ENCODE assay signal across 22 mouse cellular contexts in the genomic region with DNA sequence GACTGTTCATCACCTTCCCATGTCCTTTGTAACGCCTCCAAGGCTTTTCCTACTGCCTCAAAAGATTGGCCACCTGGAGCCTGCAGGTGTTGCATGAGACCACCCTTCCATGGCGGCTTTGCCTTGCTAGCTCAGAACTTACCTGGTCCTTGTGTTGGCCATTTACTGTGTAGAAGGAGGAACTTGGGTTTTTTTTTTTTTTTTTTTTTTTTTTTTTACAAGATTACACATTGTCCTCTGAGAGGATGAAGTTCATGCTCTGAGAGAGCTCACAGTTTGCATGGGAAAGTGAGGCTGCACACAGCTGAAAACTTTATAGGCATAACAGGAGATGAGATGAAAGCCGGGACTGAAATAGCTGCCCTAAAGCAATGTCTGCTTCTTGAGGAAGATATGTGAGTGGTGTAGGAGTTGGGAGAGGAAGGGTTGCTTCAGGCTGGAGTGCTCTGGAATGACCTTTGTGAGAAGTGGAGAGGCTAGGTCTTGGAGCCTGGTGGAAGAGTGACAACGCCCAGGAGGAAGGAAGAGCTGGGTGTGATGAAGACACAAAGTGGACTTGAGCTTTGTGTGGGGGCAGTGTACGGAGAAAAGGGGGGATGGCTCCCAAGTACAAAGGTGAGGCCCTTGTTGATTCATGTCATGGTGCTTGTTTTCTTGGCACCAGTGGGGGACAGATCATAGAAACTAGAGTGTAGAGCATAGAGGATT. TPM values are rescaled to one million over a fixed set of nuclear protein-coding genes. Genes with fewer than 3 reads are reported as not detected.
DNase-seq lines count a peak whose midpoint lies in the region; ATAC-seq and TF ChIP-seq lines count a peak whose summit lies in the region.
"Had no signal": no experiment of that assay in that cellular context is flagged by ENCODE, and none has a peak within 500 bp of the region (broad histone marks: within the 10 kb centered on the region; RNA-seq: fewer than 3 reads in every experiment).

No protein-coding gene starts in this region.

- H3K4me1 ChIP-seq in heart, postnatal 0 days (ENCODE audit: control insufficient read depth, insufficient read depth): peaks cover 19% of the 10 kb centered on the region
- H3K4me1 ChIP-seq in brown adipose tissue, adult 24 weeks (ENCODE audit: control insufficient read depth, insufficient read depth, insufficient read length, low read length): peaks cover 21% of the 10 kb centered on the region
- peaks cover 3% of the 10 kb centered on the region; the same call in 1 of the 2 replicates for H3K4me1 ChIP-seq in thymus, adult 2 months (replicated peaks; ENCODE audit: control insufficient read depth, insufficient read depth, low read length)
- H3K4me1 ChIP-seq: neural tube, embryonic 15.5 days had no signal

- H3K4me3 ChIP-seq in heart, postnatal 0 days (ENCODE audit: low read depth, low read length): no peak overlapping the region
- H3K4me3 ChIP-seq in brown adipose tissue, adult 24 weeks (ENCODE audit: insufficient read depth, low read depth, low read length): no peak overlapping the region
- no peak overlapping the region for H3K4me3 ChIP-seq in macrophage (ENCODE audit: inconsistent target)
- no peak overlapping the region for H3K4me3 ChIP-seq in thymus, adult 2 months (ENCODE audit: control insufficient read depth, insufficient read depth, low read length)
- H3K4me3 ChIP-seq: erythroblast, embryonic 14.5 days; heart, embryonic 13.5 days; myocyte; neural tube, embryonic 15.5 days had no signal

- TF ChIP-seq EP300 in heart, postnatal 0 days (IDR thresholded peaks at IDR 0.05; ENCODE audit: low read depth): no peak

- TF ChIP-seq POLR2A in thymus, adult 2 months (IDR thresholded peaks at IDR 0.05; ENCODE audit: control insufficient read depth, extremely low read depth, insufficient read depth, low read length, poor library complexity): no peak

- intact Hi-C loops in left cerebral cortex, postnatal 10 days (cut with DNase I): no loop called here

- 77% methylated on average over 5 of the region's 5 CpGs for WGBS in heart, postnatal 0 days
- WGBS in macrophage (ENCODE audit: missing documents): 75% methylated on average over 5 of the region's 5 CpGs
- WGBS in thymus, adult 2 months: 87% methylated on average over 5 of the region's 5 CpGs

- TF ChIP-seq CTCF in heart, postnatal 0 days (IDR thresholded peaks at IDR 0.05; ENCODE audit: low read depth): no peak
- TF ChIP-seq CTCF in thymus, adult 2 months (IDR thresholded peaks at IDR 0.05; ENCODE audit: borderline replicate concordance, control insufficient read depth, extremely low read depth, insufficient read depth, low read length, poor library complexity): no peak

- H3K36me3 ChIP-seq in heart, postnatal 0 days (replicated peaks; ENCODE audit: control insufficient read depth, insufficient read depth, low read length): peaks cover 19% of the 10 kb centered on the region
- H3K36me3 ChIP-seq in macrophage (ENCODE audit: inconsistent target): peaks cover 23% of the 10 kb centered on the region
- H3K36me3 ChIP-seq in thymus, adult 2 months (ENCODE audit: control insufficient read depth, insufficient read depth, low read length): no peaks in the 10 kb centered on the region; the same call in 1 of the 2 replicates

- peak overlapping the region; percentile 11; the same call in 1 of the 2 replicates for H3K27ac ChIP-seq in heart, postnatal 0 days (ENCODE audit: low read depth)
- peak overlapping the region; percentile 45; the same call in 1 of the 2 replicates for H3K27ac ChIP-seq in brown adipose tissue, adult 24 weeks (replicated peaks; ENCODE audit: low read depth, low read length)
- peak overlapping the region; percentile 87 for H3K27ac ChIP-seq in macrophage
- H3K27ac ChIP-seq in thymus, adult 2 months (ENCODE audit: control insufficient read depth, insufficient read depth, low read length): no peak overlapping the region
- H3K27ac ChIP-seq: heart, embryonic 13.5 days; liver, embryonic 14.5 days; neural tube, embryonic 15.5 days had no signal

- H3K9me3 ChIP-seq in heart, postnatal 0 days (replicated peaks; ENCODE audit: control insufficient read depth, low read length): 0 out of 2 replicates have a peak, but pooled peaks cover 5% of the 10 kb centered on the region
- H3K9me3 ChIP-seq: neural tube, embryonic 15.5 days had no signal

- no peak overlapping the region for H3K4me2 ChIP-seq in heart, postnatal 0 days (ENCODE audit: low read depth, low read length)
- H3K4me2 ChIP-seq: heart, embryonic 13.5 days; neural tube, embryonic 15.5 days had no signal

- H3K79me2 ChIP-seq in macrophage (ENCODE audit: inconsistent target): peaks cover 96% of the 10 kb centered on the region

- no peak for ATAC-seq in heart, postnatal 0 days (ENCODE audit: insufficient read depth, low read depth)
- ATAC-seq: activated CD4-positive, CD25-positive, alpha-beta regulatory T cell, adult 4 months; forebrain, embryonic 14.5 days; hindbrain, embryonic 16.5 days; Patski had no signal

- no peak overlapping the region for H3K9ac ChIP-seq in heart, postnatal 0 days (replicated peaks; ENCODE audit: low read depth, low read length)
- H3K9ac ChIP-seq: heart, embryonic 13.5 days; liver, embryonic 14.5 days; neural tube, embryonic 15.5 days had no signal

- DNase-seq in heart, postnatal 0 days (ENCODE audit: low spot score): no peak
- no peak for DNase-seq in heart, adult 9 months (ENCODE audit: low spot score in 2 of 2)
- DNase-seq in 3T3-L1 (ENCODE audit: low read depth, low spot score): peak; percentile 16
- no peak for DNase-seq in left cerebral cortex, postnatal 10 days (ENCODE audit: extremely low spot score in 1 of 2, low spot score in 2 of 2)
- no peak for DNase-seq in cerebellum, postnatal 14 days
- no peak for DNase-seq in thymus, adult 2 months
- DNase-seq: heart, postnatal 4 days; kidney, postnatal 4 days; midbrain, embryonic 14.5 days; right cerebral cortex, postnatal 4 days; thymus, postnatal 14 days had no signal

- no peaks in the 10 kb centered on the region for H3K27me3 ChIP-seq in heart, postnatal 0 days (ENCODE audit: control insufficient read depth, insufficient read depth, low read length)
- no peaks in the 10 kb centered on the region for H3K27me3 ChIP-seq in thymus, adult 2 months (ENCODE audit: control insufficient read depth, insufficient read depth, low read length)
- H3K27me3 ChIP-seq: heart, embryonic 13.5 days; neural tube, embryonic 15.5 days; Patski had no signal

RNA-seq across cellular contexts. Expression of a gene that starts 52.3 kb away (rescaled TPM):
- 3.5 and 4.6 TPM in 2 replicates for total RNA-seq in heart, postnatal 0 days (2014; rRNA removed; ENCODE audit: low replicate concordance)
- 22.2 and 22.5 TPM in 2 replicates for polyA plus RNA-seq in heart, postnatal 0 days (2015; fragmentation: Nextera tagmentation; extraction: Ambion mirVana)
- polyA plus RNA-seq in brown adipose tissue, adult 24 weeks (2012; ENCODE audit: insufficient read depth, insufficient read length, missing spikeins): 23.4 and 32.7 TPM in 2 replicates
- 100 to 1,000 TPM; 126 to 622 (median 474) TPM for total RNA-seq in macrophage (2018; cell fraction: chromatin; rRNA removed)
- 100 to 1,000 TPM in 7 of 26 experiments, 10 to 100 TPM in 19; 54.7 to 127 (median 84.0) TPM for total RNA-seq in macrophage (2018; cell fraction: cytosol; rRNA removed)
- 100 to 1,000 TPM in 22 of 26 experiments, 10 to 100 TPM in 4; 57.1 to 457 (median 191) TPM for total RNA-seq in macrophage (2018; cell fraction: nucleus; rRNA removed)
- polyA plus RNA-seq in macrophage (2018): 57.1 to 103 TPM (median 64.5 TPM) in 3 replicates
- 10 to 100 TPM; 30.3 to 36.5 TPM for total RNA-seq in left cerebral cortex, postnatal 10 days (2021)
- polyA plus RNA-seq in thymus, adult 2 months (2012; rRNA removed): 28.3 and 29.8 TPM in 2 replicates
